Mouse (Mus musculus) cortical plate, adult 2 months (tissue): ENCODE measurements around the gene Serpinb1c. TPM values are rescaled to one million over a fixed set of nuclear protein-coding genes. Genes with fewer than 3 reads are reported as not detected.

Experiments
- H3K27ac ChIP-seq: fragments of 200-500 bp; 2 replicates; pipeline ENCODE4 v1.5.1; 2012; ENCODE audit warnings: low read length, control low read depth, inconsistent platforms; ENCODE audit not compliant: insufficient read depth
- H3K4me1 ChIP-seq: fragments of 200-500 bp; 2 replicates; pipeline ENCODE4 v1.6.1; 2011; ENCODE audit warnings: low read length; ENCODE audit not compliant: control insufficient read depth, insufficient read depth
- H3K4me3 ChIP-seq: fragments of 200-500 bp; 2 replicates; pipeline ENCODE4 v1.5.1; 2011; ENCODE audit warnings: mild to moderate bottlenecking, low read length, control low read depth; ENCODE audit not compliant: insufficient read depth
- CTCF ChIP-seq: fragments of 200-500 bp; IDR thresholded peaks from 2 replicates; pipeline ENCODE4 v1.5.1; 2011; ENCODE audit warnings: mild to moderate bottlenecking, control low read depth, low read length; ENCODE audit not compliant: insufficient read depth; ENCODE audit errors: extremely low read depth
- POLR2A ChIP-seq: fragments of 200-500 bp; IDR thresholded peaks from 2 replicates; pipeline ENCODE4 v1.6.1; 2011; ENCODE audit warnings: mild to moderate bottlenecking, low read length, control low read depth; ENCODE audit not compliant: insufficient read depth; ENCODE audit errors: extremely low read depth
- polyA plus RNA-seq: library from polyadenylated mRNA; depleted of rRNA; stranded (reverse); fragments of >200 nt; gene quantifications from 2 replicates; pipeline ENCODE4 v1.2.3, GENCODE M21; 2012; rRNA removed

Gene Serpinb1c
- polyA plus RNA-seq, 1 experiment, result not detected

DNA sequence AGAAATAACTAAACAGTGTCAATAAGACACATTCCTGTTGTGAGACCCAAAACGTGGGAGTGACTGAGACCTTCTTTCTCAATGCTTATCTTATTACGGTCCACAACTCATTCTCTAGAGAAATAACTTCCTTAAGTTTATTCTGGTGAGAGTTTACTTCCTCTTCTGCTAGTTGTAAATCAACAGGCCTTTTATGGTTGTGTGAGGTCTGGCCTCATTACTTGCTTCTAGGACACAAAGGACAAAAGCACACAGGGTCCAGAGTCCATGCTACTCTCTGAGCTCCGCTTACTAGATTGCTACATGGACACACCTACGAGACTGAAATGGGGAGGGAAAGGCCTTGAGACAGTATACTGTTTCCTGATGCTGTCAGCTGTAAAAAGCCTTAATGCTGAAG is 48.9 kb downstream of the Serpinb1c start:
- TF ChIP-seq CTCF, result no peak
- H3K27ac ChIP-seq, result no peak overlapping the region
- no peaks in the 10 kb centered on the region for H3K4me1 ChIP-seq
- H3K4me3 ChIP-seq, result no peak overlapping the region

DNA sequence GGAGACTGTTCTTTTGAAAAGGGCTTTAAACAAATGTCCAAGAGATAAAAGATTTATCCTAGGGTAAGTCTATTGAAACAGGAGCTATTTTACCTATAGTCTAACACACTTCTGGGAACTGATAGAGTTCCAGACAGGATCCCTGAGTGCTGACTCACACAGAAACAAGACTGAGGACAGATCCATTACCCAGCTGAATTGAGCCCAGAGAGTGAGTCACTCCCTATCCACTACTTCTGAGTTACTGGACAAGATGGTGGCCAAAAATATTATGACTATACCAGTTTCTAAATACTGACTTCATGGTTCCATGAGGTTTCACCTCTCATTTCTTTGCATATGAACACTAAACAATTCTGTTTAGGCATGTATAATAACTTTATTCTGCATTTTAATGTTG is 51.8 kb downstream of the Serpinb1c start:
- TF ChIP-seq POLR2A, result no peak
- TF ChIP-seq CTCF, result no peak
- no peak overlapping the region for H3K4me3 ChIP-seq
- no peak overlapping the region for H3K27ac ChIP-seq
- H3K4me1 ChIP-seq, result no peaks in the 10 kb centered on the region

- H3K4me3 ChIP-seq, result no peak overlapping the region
- H3K4me1 ChIP-seq, result peaks cover 2% of the 10 kb centered on the region; the same call in 1 of the 2 replicates
- no peak for TF ChIP-seq POLR2A
- no peak overlapping the region for H3K27ac ChIP-seq
Observed at GRCm38 (mm10) chr13:32841349-32841748, 56.7 kb downstream of the Serpinb1c start.

GRCm38 (mm10) chr13:32839314-32839713 is 58.7 kb downstream of the Serpinb1c start:
- peaks cover 2% of the 10 kb centered on the region; the same call in 1 of the 2 replicates for H3K4me1 ChIP-seq
- no peak overlapping the region for H3K27ac ChIP-seq
- no peak overlapping the region for H3K4me3 ChIP-seq
- no peak for TF ChIP-seq CTCF
- no peak for TF ChIP-seq POLR2A

DNA sequence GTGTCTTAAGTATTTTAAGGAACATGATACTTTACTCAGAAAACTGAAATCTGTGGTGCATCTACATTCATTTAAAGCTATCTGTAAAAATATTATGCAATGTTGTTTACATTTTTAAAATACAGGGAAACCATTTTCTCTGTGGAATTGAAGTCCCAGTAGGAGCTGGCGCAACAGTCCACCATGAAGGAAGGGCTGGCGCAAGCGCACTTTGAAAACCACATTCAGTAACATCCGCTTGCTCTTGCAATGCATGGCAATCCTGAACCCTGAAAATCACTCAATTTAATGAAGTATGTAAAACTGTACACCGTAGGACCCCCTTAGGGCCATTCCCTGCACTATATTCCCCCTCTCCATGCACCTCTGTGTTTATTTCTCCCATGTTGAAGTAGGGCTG is 63.5 kb downstream of the Serpinb1c start:
- H3K27ac ChIP-seq, result no peak overlapping the region
- TF ChIP-seq POLR2A (no peak), CTCF (no peak)
- H3K4me3 ChIP-seq, result no peak overlapping the region
- peaks cover 4% of the 10 kb centered on the region; the same call in 1 of the 2 replicates for H3K4me1 ChIP-seq

GRCm38 (mm10) chr13:32833237-32833636 is 64.8 kb downstream of the Serpinb1c start:
- peak overlapping the region; percentile 91 for H3K27ac ChIP-seq
- no peak for TF ChIP-seq POLR2A
- no peak for TF ChIP-seq CTCF
- no peak overlapping the region for H3K4me3 ChIP-seq
- peaks cover 4% of the 10 kb centered on the region; the same call in 1 of the 2 replicates for H3K4me1 ChIP-seq

GRCm38 (mm10) chr13:32832776-32833175 is 65.2 kb downstream of the Serpinb1c start:
- H3K27ac ChIP-seq, result peak overlapping the region; percentile 91
- peaks cover 4% of the 10 kb centered on the region; the same call in 1 of the 2 replicates for H3K4me1 ChIP-seq
- TF ChIP-seq CTCF, result no peak
- TF ChIP-seq POLR2A, result no peak

DNA sequence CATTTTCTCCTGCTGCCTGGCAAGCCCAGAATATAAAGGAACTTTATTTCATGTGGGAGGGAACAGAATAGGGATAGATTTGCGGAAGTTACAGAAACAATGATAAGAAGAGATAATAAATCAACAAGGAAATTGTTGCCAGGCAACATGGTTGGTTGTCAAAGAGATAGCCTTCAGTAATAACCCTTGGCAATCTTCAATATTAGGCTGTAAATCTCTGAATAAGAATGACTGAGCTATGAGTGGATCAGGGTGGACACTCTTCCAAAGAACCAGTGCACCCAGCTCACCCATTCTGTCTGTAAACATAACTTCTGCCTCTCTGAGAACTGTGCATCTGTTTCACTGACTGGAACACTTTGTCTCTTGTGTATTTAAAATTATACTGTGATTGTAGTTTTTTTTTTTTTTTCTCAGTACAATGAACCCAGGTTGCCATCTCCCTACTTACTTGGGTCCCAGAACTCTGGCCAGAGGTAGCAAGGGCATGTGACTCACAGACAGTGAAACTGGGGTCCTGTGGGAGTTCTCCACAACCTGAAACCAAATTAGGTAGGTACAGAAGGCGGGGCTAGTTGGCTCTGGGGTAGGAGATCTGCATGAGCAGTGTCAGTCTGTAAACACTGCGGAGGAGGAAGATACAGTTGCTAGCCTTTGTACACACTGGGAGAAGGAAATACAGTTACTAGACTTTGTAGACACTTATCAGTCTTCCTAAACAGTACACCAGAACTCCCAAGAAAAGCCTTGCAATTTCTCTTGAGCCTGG is 66.3 kb downstream of the Serpinb1c start:
- H3K4me3 ChIP-seq, result no peak overlapping the region
- TF ChIP-seq POLR2A (no peak), CTCF (no peak)
- H3K27ac ChIP-seq, result 0 out of 2 replicates have a peak overlapping the region, but pooled peaks have one; percentile 91
- H3K4me1 ChIP-seq, result peaks cover 4% of the 10 kb centered on the region; the same call in 1 of the 2 replicates

More at GRCm38 (mm10) chr13:32832776-32833175, 65.2 kb downstream of the Serpinb1c start:
- no peak overlapping the region for H3K4me3 ChIP-seq

Other genes starting within 250 kb of the Serpinb1c start
- gene Mylk4, start 114.3 kb downstream of the Serpinb1c start, polyA plus RNA-seq, result 0.15 and 0.19 TPM in 2 replicates
- gene Wrnip1, start 96.2 kb downstream of the Serpinb1c start, polyA plus RNA-seq, result 58.6 and 59.5 TPM in 2 replicates
- 0.73 and 0.85 TPM in 2 replicates for gene D930007J09Rik, start 95.4 kb downstream of the Serpinb1c start, polyA plus RNA-seq
- gene Serpinb1a, start 47.0 kb downstream of the Serpinb1c start, polyA plus RNA-seq, result 11.0 and 15.1 TPM in 2 replicates
- 1.9 and 2.1 TPM in 2 replicates for gene Serpinb6b, start 67.0 kb upstream of the Serpinb1c start, polyA plus RNA-seq
- 5.4 and 6.1 TPM in 2 replicates for gene Serpinb9, start 105.0 kb upstream of the Serpinb1c start, polyA plus RNA-seq
- 0.04 and 0.06 TPM in 2 replicates for gene Serpinb9b, start 129.2 kb upstream of the Serpinb1c start, polyA plus RNA-seq
- gene Serpinb1b, start 180.4 kb upstream of the Serpinb1c start, polyA plus RNA-seq, result 0.34 and 0.96 TPM in 2 replicates